In genomic region chr16:43504151-43504550, GRCm38 (mm10) we compare ENCODE assay signal across 8 mouse cellular contexts.
DNase-seq lines count a peak whose midpoint lies in the region; ATAC-seq and TF ChIP-seq lines count a peak whose summit lies in the region.

No protein-coding gene starts in this region.

- no peaks in the 10 kb centered on the region for H3K27me3 ChIP-seq in intestine, embryonic 15.5 days (replicated peaks)
- H3K27me3 ChIP-seq in liver, postnatal 0 days (ENCODE audit: insufficient read depth, low read length) = no peaks in the 10 kb centered on the region

- DNase-seq in embryo, embryonic 10.5 days (ENCODE audit: low spot score) = peak; percentile 60
- DNase-seq in embryo, embryonic 10 days (ENCODE audit: low spot score) = no peak
- DNase-seq in cerebellum, postnatal 14 days = peak; percentile 89 to 93
- peak; percentile 87 for DNase-seq in gastrocnemius, postnatal 14 days
- peak; percentile 19 for DNase-seq in liver, postnatal 0 days
- DNase-seq in thymus, postnatal 0 days (ENCODE audit: low spot score) = no peak

- no peaks in the 10 kb centered on the region for H3K36me3 ChIP-seq in intestine, embryonic 15.5 days
- no peaks in the 10 kb centered on the region for H3K36me3 ChIP-seq in liver, postnatal 0 days (replicated peaks; ENCODE audit: insufficient read depth, low read length)

- intact Hi-C loops in gastrocnemius, postnatal 14 days (cut with DNase I; ENCODE audit: low total_unique reads) = no loop called here

- 7% methylated on average over 3 of the region's 3 CpGs for WGBS in intestine, embryonic 15.5 days
- 6% methylated on average over 3 of the region's 3 CpGs for WGBS in liver, postnatal 0 days (ENCODE audit: insufficient replicate concordance)
- WGBS in olfactory bulb, adult 2 months = 2% methylated on average over 3 of the region's 3 CpGs

- TF ChIP-seq CTCF in liver, postnatal 0 days (IDR thresholded peaks at IDR 0.05; ENCODE audit: low read depth) = no peak
- no peak for TF ChIP-seq CTCF in olfactory bulb, adult 2 months (IDR thresholded peaks at IDR 0.05; ENCODE audit: insufficient read depth, low read depth, low read length)

- peak overlapping the region; percentile 32; the same call in 1 of the 2 replicates for H3K4me3 ChIP-seq in intestine, embryonic 15.5 days (replicated peaks)
- H3K4me3 ChIP-seq in liver, postnatal 0 days (ENCODE audit: low read depth, low read length) = no peak overlapping the region
- peak overlapping the region; percentile 58 for H3K4me3 ChIP-seq in olfactory bulb, adult 2 months (ENCODE audit: insufficient read depth, low read depth, low read length)

- TF ChIP-seq EP300 in liver, postnatal 0 days (IDR thresholded peaks at IDR 0.05; ENCODE audit: low read depth) = no peak

- no peaks in the 10 kb centered on the region for H3K9me3 ChIP-seq in intestine, embryonic 15.5 days
- H3K9me3 ChIP-seq in liver, postnatal 0 days (ENCODE audit: low read length) = no peaks in the 10 kb centered on the region

- no peak for TF ChIP-seq POLR2A in olfactory bulb, adult 2 months (IDR thresholded peaks at IDR 0.05; ENCODE audit: insufficient read depth, low read depth, low read length)

- no peak overlapping the region for H3K9ac ChIP-seq in intestine, embryonic 15.5 days
- H3K9ac ChIP-seq in liver, postnatal 0 days (replicated peaks) = no peak overlapping the region

- ATAC-seq in intestine, embryonic 15.5 days = peak; percentile 42; the same call in 1 of the 2 replicates
- no peak for ATAC-seq in liver, postnatal 0 days

- H3K4me2 ChIP-seq in intestine, embryonic 15.5 days (replicated peaks) = peak overlapping the region; percentile 65
- H3K4me2 ChIP-seq in liver, postnatal 0 days (ENCODE audit: low read depth, low read length) = peak overlapping the region; percentile 58

- no peak overlapping the region for H3K27ac ChIP-seq in intestine, embryonic 15.5 days
- no peak overlapping the region for H3K27ac ChIP-seq in liver, postnatal 0 days (ENCODE audit: low read depth)
- peak overlapping the region; percentile 99 for H3K27ac ChIP-seq in olfactory bulb, adult 2 months (ENCODE audit: insufficient read depth, low read depth, low read length)

- peaks cover 3% of the 10 kb centered on the region; the same call in 1 of the 2 replicates for H3K4me1 ChIP-seq in intestine, embryonic 15.5 days (replicated peaks)
- no peaks in the 10 kb centered on the region; the same call in 1 of the 2 replicates for H3K4me1 ChIP-seq in liver, postnatal 0 days (ENCODE audit: insufficient read depth)
- H3K4me1 ChIP-seq in olfactory bulb, adult 2 months (ENCODE audit: control insufficient read depth, insufficient read depth, low read length) = peaks cover 4% of the 10 kb centered on the region

Comparison
In these comparisons a context has a peak if more than half of its experiments do, and no peak if none do; other contexts are left out.
1. DNase-seq: peak in embryo, embryonic 10.5 days (single experiment), cerebellum, postnatal 14 days (2 of 2), gastrocnemius, postnatal 14 days (single experiment) and liver, postnatal 0 days (single experiment); none in embryo, embryonic 10 days (single experiment) and thymus, postnatal 0 days (single experiment).